Mouse (Mus musculus): Measurements from ENCODE around the gene Ctc1. TPM values are rescaled to one million over a fixed set of nuclear protein-coding genes. Genes with fewer than 3 reads are reported as not detected.
"Not testable (repeated sequence)": the region's sequence is repeated elsewhere in the genome, so short reads cannot be mapped to it uniquely, and the experiment has no call there.

Ctc1 gene
- polyA plus RNA-seq, 1 experiment = 35.0 TPM

- Histone ChIP-seq H3K36me3 (ENCODE audit: control insufficient read depth, insufficient read depth) (peaks cover 76% of the 10 kb centered on the region), H3K79me3 (ENCODE audit: low read depth) (peaks cover 37% of the 10 kb centered on the region), H3ac (ENCODE audit: control insufficient read depth, insufficient read length, low read depth) (no peak overlapping the region), H3K79me2 (ENCODE audit: control insufficient read depth, insufficient read depth) (peaks cover 58% of the 10 kb centered on the region), H3K27me3 (ENCODE audit: control insufficient read depth, insufficient read depth, insufficient read length) (no peaks in the 10 kb centered on the region), H3K4me3 (ENCODE audit: insufficient read depth, poor library complexity, severe bottlenecking) (no peak overlapping the region)
- TF ChIP-seq USF1 (IDR thresholded peaks at IDR 0.05; ENCODE audit: low read depth) = no peak
- no peak for TF ChIP-seq MYOG (IDR thresholded peaks at IDR 0.05; ENCODE audit: control insufficient read depth, extremely low read depth, insufficient read length)
- TF ChIP-seq CTCF (IDR thresholded peaks at IDR 0.05; ENCODE audit: control insufficient read depth, insufficient read depth, insufficient read length) = no peak
- TF ChIP-seq MAX (IDR thresholded peaks at IDR 0.05) = no peak
- no peak for TF ChIP-seq MYOD1 (IDR thresholded peaks at IDR 0.05; ENCODE audit: control insufficient read depth, insufficient read length, low read depth)
- no peak for TF ChIP-seq CEBPB (IDR thresholded peaks at IDR 0.05; ENCODE audit: low read depth)
- no peak for TF ChIP-seq FOSL1 (IDR thresholded peaks at IDR 0.05; ENCODE audit: insufficient read depth, low read length, poor library complexity, severe bottlenecking)
Observed at GRCm38 (mm10) chr11:69003592-69003991, 12.1 kb upstream of the Ctc1 start.

GRCm38 (mm10) chr11:69005193-69005592 is 10.5 kb upstream of the Ctc1 start:
- H3K79me2 ChIP-seq (ENCODE audit: control insufficient read depth, insufficient read depth) = peaks cover 58% of the 10 kb centered on the region
- no peak overlapping the region for H3ac ChIP-seq (ENCODE audit: control insufficient read depth, insufficient read length, low read depth)
- H3K36me3 ChIP-seq (ENCODE audit: control insufficient read depth, insufficient read depth) = peaks cover 60% of the 10 kb centered on the region
- H3K27me3 ChIP-seq (ENCODE audit: control insufficient read depth, insufficient read depth, insufficient read length) = no peaks in the 10 kb centered on the region
- peaks cover 37% of the 10 kb centered on the region for H3K79me3 ChIP-seq (ENCODE audit: low read depth)
- no peak for TF ChIP-seq CEBPB (IDR thresholded peaks at IDR 0.05; ENCODE audit: low read depth)
- no peak for TF ChIP-seq CTCF (IDR thresholded peaks at IDR 0.05; ENCODE audit: control insufficient read depth, insufficient read depth, insufficient read length)
- no peak for TF ChIP-seq MAX (IDR thresholded peaks at IDR 0.05)
- TF ChIP-seq MYOG (IDR thresholded peaks at IDR 0.05; ENCODE audit: control insufficient read depth, extremely low read depth, insufficient read length) = no peak
- TF ChIP-seq FOSL1 (IDR thresholded peaks at IDR 0.05; ENCODE audit: insufficient read depth, low read length, poor library complexity, severe bottlenecking) = no peak
- no peak for TF ChIP-seq MYOD1 (IDR thresholded peaks at IDR 0.05; ENCODE audit: control insufficient read depth, insufficient read length, low read depth)
- no peak for TF ChIP-seq USF1 (IDR thresholded peaks at IDR 0.05; ENCODE audit: low read depth)
- H3K4me3 ChIP-seq (ENCODE audit: insufficient read depth, poor library complexity, severe bottlenecking) = no peak overlapping the region

GRCm38 (mm10) chr11:69006575-69006974 is 9.1 kb upstream of the Ctc1 start:
- H3K79me3 ChIP-seq (ENCODE audit: low read depth) = peaks cover 37% of the 10 kb centered on the region
- peaks cover 58% of the 10 kb centered on the region for H3K79me2 ChIP-seq (ENCODE audit: control insufficient read depth, insufficient read depth)
- not testable (repeated sequence) for H3K27me3 ChIP-seq (ENCODE audit: control insufficient read depth, insufficient read depth, insufficient read length); H3ac ChIP-seq (ENCODE audit: control insufficient read depth, insufficient read length, low read depth); H3K4me3 ChIP-seq (ENCODE audit: insufficient read depth, poor library complexity, severe bottlenecking)
- peaks cover 46% of the 10 kb centered on the region for H3K36me3 ChIP-seq (ENCODE audit: control insufficient read depth, insufficient read depth)

- H3K4me3 ChIP-seq (ENCODE audit: insufficient read depth, poor library complexity, severe bottlenecking) = peak within 1 kb of the TSS; percentile 95
- H3K79me2 ChIP-seq (ENCODE audit: control insufficient read depth, insufficient read depth) = peaks cover 49% of the 10 kb centered on the region
- peak within 1 kb of the TSS; percentile 92 for H3ac ChIP-seq (ENCODE audit: control insufficient read depth, insufficient read length, low read depth)
- peaks cover 28% of the 10 kb centered on the region for H3K36me3 ChIP-seq (ENCODE audit: control insufficient read depth, insufficient read depth)
- H3K79me3 ChIP-seq (ENCODE audit: low read depth) = peaks cover 37% of the 10 kb centered on the region
- TF ChIP-seq MAX (IDR thresholded peaks at IDR 0.05) (peak; percentile 79), CEBPB (IDR thresholded peaks at IDR 0.05; ENCODE audit: low read depth) (no peak), MYOD1 (IDR thresholded peaks at IDR 0.05; ENCODE audit: control insufficient read depth, insufficient read length, low read depth) (no peak), USF1 (IDR thresholded peaks at IDR 0.05; ENCODE audit: low read depth) (no peak), CTCF (IDR thresholded peaks at IDR 0.05; ENCODE audit: control insufficient read depth, insufficient read depth, insufficient read length) (no peak)
- no peaks in the 10 kb centered on the region for H3K27me3 ChIP-seq (ENCODE audit: control insufficient read depth, insufficient read depth, insufficient read length)
Observed at GRCm38 (mm10) chr11:69008182-69009121, 7.3 kb upstream of the Ctc1 start, which contains the start of gene Pfas. Pfas (minus strand) TSS chr11:69008460.

- TF ChIP-seq FOSL1 (IDR thresholded peaks at IDR 0.05; ENCODE audit: insufficient read depth, low read length, poor library complexity, severe bottlenecking) (no peak), MAX (IDR thresholded peaks at IDR 0.05) (no peak), USF1 (IDR thresholded peaks at IDR 0.05; ENCODE audit: low read depth) (no peak), MYOD1 (IDR thresholded peaks at IDR 0.05; ENCODE audit: control insufficient read depth, insufficient read length, low read depth) (no peak), MYOG (IDR thresholded peaks at IDR 0.05; ENCODE audit: control insufficient read depth, extremely low read depth, insufficient read length) (no peak), CTCF (IDR thresholded peaks at IDR 0.05; ENCODE audit: control insufficient read depth, insufficient read depth, insufficient read length) (no peak), CEBPB (IDR thresholded peaks at IDR 0.05; ENCODE audit: low read depth) (no peak)
- no peak overlapping the region for H3ac ChIP-seq (ENCODE audit: control insufficient read depth, insufficient read length, low read depth)
- H3K36me3 ChIP-seq (ENCODE audit: control insufficient read depth, insufficient read depth) = peaks cover 18% of the 10 kb centered on the region
- no peak overlapping the region for H3K4me3 ChIP-seq (ENCODE audit: insufficient read depth, poor library complexity, severe bottlenecking)
- H3K79me2 ChIP-seq (ENCODE audit: control insufficient read depth, insufficient read depth) = peaks cover 39% of the 10 kb centered on the region
- no peaks in the 10 kb centered on the region for H3K27me3 ChIP-seq (ENCODE audit: control insufficient read depth, insufficient read depth, insufficient read length)
- peaks cover 37% of the 10 kb centered on the region for H3K79me3 ChIP-seq (ENCODE audit: low read depth)
Observed at GRCm38 (mm10) chr11:69009508-69009907, 6.2 kb upstream of the Ctc1 start.
